Mouse (Mus musculus) hindbrain, embryonic 14.5 days (tissue): Measurements from ENCODE around the gene Cldn3. TPM values are rescaled to one million over a fixed set of nuclear protein-coding genes. Genes with fewer than 3 reads are reported as not detected.

Experiments used
- ATAC-seq: fragments of 200-750 bp; cut with Nextera tagmentation; 2 replicates; pipeline ENCODE4 v1.8.0; 2017; ENCODE audit warnings: moderate number of reproducible peaks, mild to moderate bottlenecking, moderate TSS enrichment, moderate library complexity; ENCODE audit not compliant: low FRiP score
- DNase-seq: peaks from one replicate; pipeline ENCODE4 v3.0.0-alpha.2; 2015; ENCODE audit warnings: low spot score
- H3K27ac ChIP-seq: fragments of 300-500 bp; sonication (generic); 2 replicates; pipeline ENCODE4 v1.5.1; 2014; ENCODE audit warnings: mild to moderate bottlenecking, moderate library complexity
- H3K27me3 ChIP-seq: fragments of 300-500 bp; sonication (generic); 2 replicates; pipeline ENCODE4 v1.6.1; 2014; ENCODE audit warnings: mild to moderate bottlenecking, low read length, mixed read lengths; ENCODE audit not compliant: control insufficient read depth, insufficient read depth
- H3K36me3 ChIP-seq: fragments of 300-500 bp; sonication (generic); replicated peaks from 2 replicates; pipeline ENCODE4 v1.6.1; 2014; ENCODE audit not compliant: control insufficient read depth, insufficient read depth
- H3K4me1 ChIP-seq: fragments of 300-500 bp; sonication (generic); replicated peaks from 2 replicates; pipeline ENCODE4 v1.6.1; 2014; ENCODE audit warnings: antibody characterized with exemption, low read length, mixed read lengths; ENCODE audit not compliant: control insufficient read depth, insufficient read depth
- H3K4me2 ChIP-seq: fragments of 300-500 bp; sonication (generic); replicated peaks from 2 replicates; pipeline ENCODE4 v1.6.1; 2014; ENCODE audit warnings: mild to moderate bottlenecking, moderate library complexity
- H3K4me3 ChIP-seq: fragments of 300-500 bp; sonication (generic); replicated peaks from 2 replicates; pipeline ENCODE4 v1.5.1; 2014; ENCODE audit warnings: mild to moderate bottlenecking, low read length
- H3K9ac ChIP-seq: fragments of 300-500 bp; sonication (generic); 2 replicates; pipeline ENCODE4 v1.6.1; 2014
- H3K9me3 ChIP-seq: fragments of 300-500 bp; sonication (generic); 2 replicates; pipeline ENCODE4 v1.6.1; 2016; ENCODE audit warnings: low read length; ENCODE audit not compliant: control insufficient read depth
- WGBS: fragments of 180-500 bp; shearing (Covaris S2); extraction: QIAGEN DNeasy Blood & Tissue Kit; methylation state at CpG from one replicate; pipeline ENCODE4 v1.1.7; 2014; 5-methylcytosine and 5-hydroxymethylcytosine counted together
- polyA plus RNA-seq: library from polyadenylated mRNA; unstranded; fragments of >200 nt; fragmentation: Nextera tagmentation; extraction: Ambion mirVana; gene quantifications from 2 replicates; pipeline ENCODE4 v1.2.1, GENCODE M21; 2014

Gene Cldn3
- polyA plus RNA-seq, 1 experiment from 2014 or later = 2.6 TPM

- Histone ChIP-seq H3K27me3 (no peaks in the 10 kb centered on the region), H3K27ac (peak overlapping the region; percentile 96), H3K9me3 (no peaks in the 10 kb centered on the region), H3K4me2 (peak overlapping the region; percentile 95), H3K9ac (peak overlapping the region; percentile 87), H3K4me1 (peaks cover 28% of the 10 kb centered on the region), H3K36me3 (no peaks in the 10 kb centered on the region), H3K4me3 (peak overlapping the region; percentile 57)
- WGBS = under 1% methylated on average over 35 of the region's 37 CpGs
- DNase-seq (peak; percentile 77), ATAC-seq (peak; percentile 84)
These were observed 23.7 kb downstream of the Cldn3 start for GRCm38 (mm10) chr5:135009590-135010319.

GRCm38 (mm10) chr5:135010320-135010709 lies 24.3 kb downstream of the Cldn3 start:
- ATAC-seq = no peak
- DNase-seq = no peak
- WGBS = 54% methylated on average over 7 of the region's 7 CpGs
- Histone ChIP-seq H3K9me3 (no peaks in the 10 kb centered on the region), H3K4me3 (peak overlapping the region; percentile 57), H3K27ac (peak overlapping the region; percentile 96), H3K4me1 (peaks cover 28% of the 10 kb centered on the region), H3K27me3 (no peaks in the 10 kb centered on the region), H3K36me3 (no peaks in the 10 kb centered on the region), H3K9ac (peak overlapping the region; percentile 87), H3K4me2 (peak overlapping the region; percentile 95)

GRCm38 (mm10) chr5:135010841-135011743 lies 25.1 kb downstream of the Cldn3 start:
- Histone ChIP-seq H3K4me3 (no peak overlapping the region), H3K36me3 (no peaks in the 10 kb centered on the region), H3K9ac (no peak overlapping the region; the same call in 1 of the 2 replicates), H3K4me1 (peaks cover 28% of the 10 kb centered on the region), H3K27me3 (no peaks in the 10 kb centered on the region), H3K9me3 (no peaks in the 10 kb centered on the region), H3K27ac (no peak overlapping the region), H3K4me2 (peak overlapping the region; percentile 95)
- ATAC-seq = no peak
- DNase-seq = no peak
- 83% methylated on average over 25 of the region's 25 CpGs for WGBS

GRCm38 (mm10) chr5:135011809-135012613 lies 26.0 kb downstream of the Cldn3 start:
- Histone ChIP-seq H3K27me3 (no peaks in the 10 kb centered on the region), H3K9ac (peak overlapping the region; percentile 14; the same call in 1 of the 2 replicates), H3K9me3 (no peaks in the 10 kb centered on the region), H3K36me3 (no peaks in the 10 kb centered on the region), H3K4me1 (peaks cover 28% of the 10 kb centered on the region), H3K4me3 (peak overlapping the region; percentile 6; the same call in 1 of the 2 replicates), H3K4me2 (peak overlapping the region; percentile 25), H3K27ac (no peak overlapping the region)
- WGBS = 20% methylated on average over 26 of the region's 26 CpGs
- DNase-seq (no peak), ATAC-seq (no peak)

GRCm38 (mm10) chr5:135012671-135013441 lies 26.8 kb downstream of the Cldn3 start:
- 5% methylated on average over 16 of the region's 16 CpGs for WGBS
- no peaks in the 10 kb centered on the region for H3K9me3 ChIP-seq
- H3K27ac ChIP-seq = no peak overlapping the region
- no peak overlapping the region for H3K4me3 ChIP-seq
- no peak overlapping the region; the same call in 1 of the 2 replicates for H3K9ac ChIP-seq
- H3K4me2 ChIP-seq = peak overlapping the region; percentile 25
- DNase-seq (peak; percentile 68), ATAC-seq (no peak)
- peaks cover 27% of the 10 kb centered on the region for H3K4me1 ChIP-seq
- H3K36me3 ChIP-seq = no peaks in the 10 kb centered on the region
- no peaks in the 10 kb centered on the region for H3K27me3 ChIP-seq

GRCm38 (mm10) chr5:135015497-135015896 lies 29.5 kb downstream of the Cldn3 start:
- H3K4me3 ChIP-seq = no peak overlapping the region
- ATAC-seq (no peak), DNase-seq (peak; percentile 84)
- no peaks in the 10 kb centered on the region for H3K27me3 ChIP-seq
- H3K27ac ChIP-seq = no peak overlapping the region
- no peaks in the 10 kb centered on the region for H3K9me3 ChIP-seq
- H3K4me1 ChIP-seq = peaks cover 14% of the 10 kb centered on the region
- no peak overlapping the region for H3K9ac ChIP-seq
- no peaks in the 10 kb centered on the region for H3K36me3 ChIP-seq
- no peak overlapping the region for H3K4me2 ChIP-seq
- 15% methylated on average over 7 of the region's 7 CpGs for WGBS

- H3K27ac ChIP-seq = no peak overlapping the region
- DNase-seq = no peak
- 53% methylated on average over 4 of the region's 4 CpGs for WGBS
- no peak overlapping the region for H3K4me3 ChIP-seq
- no peak overlapping the region for H3K4me2 ChIP-seq
- peaks cover 11% of the 10 kb centered on the region; the same call in 1 of the 2 replicates for H3K4me1 ChIP-seq
- no peaks in the 10 kb centered on the region for H3K9me3 ChIP-seq
- H3K36me3 ChIP-seq = no peaks in the 10 kb centered on the region
- ATAC-seq = no peak
- H3K27me3 ChIP-seq = no peaks in the 10 kb centered on the region
- H3K9ac ChIP-seq = no peak overlapping the region
These were observed 30.3 kb downstream of the Cldn3 start for GRCm38 (mm10) chr5:135016224-135016759.

GRCm38 (mm10) chr5:135021814-135022213 lies 35.8 kb downstream of the Cldn3 start:
- H3K4me3 ChIP-seq = no peak overlapping the region
- H3K4me1 ChIP-seq = peaks cover 15% of the 10 kb centered on the region
- no peak overlapping the region for H3K27ac ChIP-seq
- no peaks in the 10 kb centered on the region for H3K9me3 ChIP-seq
- H3K27me3 ChIP-seq = no peaks in the 10 kb centered on the region
- no peak overlapping the region for H3K4me2 ChIP-seq
- ATAC-seq (peak; percentile 78), DNase-seq (peak; percentile 80)
- H3K9ac ChIP-seq = no peak overlapping the region
- 50% methylated on average over 6 of the region's 6 CpGs for WGBS
- no peaks in the 10 kb centered on the region for H3K36me3 ChIP-seq
